In the genomic region with DNA sequence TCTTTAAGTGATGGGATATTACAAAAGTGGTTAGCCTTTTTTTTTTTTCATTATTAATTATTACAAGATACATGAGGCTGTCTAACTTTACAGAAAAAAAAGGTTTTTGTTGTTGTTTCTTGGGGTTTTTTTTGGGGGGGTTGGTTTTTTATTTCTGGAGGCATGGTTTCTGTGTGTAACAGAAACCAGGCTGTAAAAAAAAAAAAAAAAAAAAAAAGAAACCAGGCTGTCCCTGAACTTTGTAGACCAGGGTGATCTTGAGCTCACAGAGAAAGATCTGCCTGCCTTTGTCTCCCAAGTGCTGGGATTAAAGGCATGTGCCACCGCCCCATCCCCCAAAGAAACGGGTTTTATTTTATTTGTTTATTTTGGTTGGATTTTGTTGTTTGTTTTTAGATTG, we compare ENCODE assay signal across 18 mouse cellular contexts. TPM values are rescaled to one million over a fixed set of nuclear protein-coding genes. Genes with fewer than 3 reads are reported as not detected.
DNase-seq lines count a peak whose midpoint lies in the region; ATAC-seq and TF ChIP-seq lines count a peak whose summit lies in the region.
"Had no signal": no experiment of that assay in that cellular context is flagged by ENCODE, and none has a peak within 500 bp of the region (broad histone marks: within the 10 kb centered on the region; RNA-seq: fewer than 3 reads in every experiment).

No protein-coding gene starts in this region.

- peaks cover 12% of the 10 kb centered on the region for H3K36me3 ChIP-seq in forebrain, embryonic 14.5 days (ENCODE audit: control insufficient read depth, insufficient read depth, low read length)
- 0 out of 2 replicates have a peak, but pooled peaks cover 3% of the 10 kb centered on the region for H3K36me3 ChIP-seq in forebrain, embryonic 15.5 days
- peaks cover 15% of the 10 kb centered on the region for H3K36me3 ChIP-seq in liver, embryonic 11.5 days (ENCODE audit: control insufficient read depth, insufficient read depth, low read length)
- peaks cover 18% of the 10 kb centered on the region for H3K36me3 ChIP-seq in ES-E14 (ENCODE audit: control insufficient read depth, insufficient read depth, low read length, poor library complexity, severe bottlenecking)
- peaks cover 9% of the 10 kb centered on the region for H3K36me3 ChIP-seq in liver, embryonic 14.5 days (replicated peaks; ENCODE audit: control insufficient read depth, insufficient read depth, low read depth)

- no peak for ATAC-seq in forebrain, embryonic 14.5 days
- ATAC-seq in forebrain, embryonic 15.5 days (replicated peaks), result no peak
- ATAC-seq in liver, embryonic 11.5 days (replicated peaks; ENCODE audit: low FRiP score), result no peak
- ATAC-seq in liver, embryonic 14.5 days (ENCODE audit: insufficient read depth), result no peak
- no peak for ATAC-seq in activated CD4-positive, CD25-positive, alpha-beta regulatory T cell, adult 4 months
- ATAC-seq: hindbrain, embryonic 16.5 days had no signal

- 79% methylated on average over 2 of the region's 2 CpGs for WGBS in forebrain, embryonic 14.5 days
- WGBS in forebrain, embryonic 15.5 days, result 94% methylated on average over 2 of the region's 2 CpGs
- WGBS in liver, embryonic 11.5 days, result 92% methylated on average over 2 of the region's 2 CpGs
- WGBS in liver, embryonic 14.5 days (ENCODE audit: insufficient replicate concordance), result 85% methylated on average over 2 of the region's 2 CpGs

- no peaks in the 10 kb centered on the region for H3K27me3 ChIP-seq in forebrain, embryonic 14.5 days (replicated peaks; ENCODE audit: control insufficient read depth, insufficient read depth, low read length)
- no peaks in the 10 kb centered on the region for H3K27me3 ChIP-seq in forebrain, embryonic 15.5 days
- H3K27me3 ChIP-seq in liver, embryonic 11.5 days (replicated peaks; ENCODE audit: control insufficient read depth, insufficient read depth, low read length), result no peaks in the 10 kb centered on the region
- no peaks in the 10 kb centered on the region for H3K27me3 ChIP-seq in liver, embryonic 14.5 days (ENCODE audit: control insufficient read depth, insufficient read depth, low read length)
- H3K27me3 ChIP-seq: limb, embryonic 12.5 days had no signal

- peak overlapping the region; percentile 80 for H3K4me2 ChIP-seq in forebrain, embryonic 14.5 days (ENCODE audit: low read length)
- H3K4me2 ChIP-seq in forebrain, embryonic 15.5 days (replicated peaks), result no peak overlapping the region; the same call in 1 of the 2 replicates
- H3K4me2 ChIP-seq in liver, embryonic 11.5 days, result peak overlapping the region; percentile 96
- peak overlapping the region; percentile 100 for H3K4me2 ChIP-seq in liver, embryonic 14.5 days (ENCODE audit: low read depth)

- in situ Hi-C loops in ES-E14 (cut with MboI; ENCODE audit: low sequenced_read_pairs in 2 of 2, unreplicated experiment in 2 of 2), result no loop called here

- no peak for DNase-seq in forebrain, embryonic 14.5 days (ENCODE audit: low spot score)
- DNase-seq in liver, embryonic 11.5 days (ENCODE audit: low spot score), result no peak
- DNase-seq in liver, result no peak
- DNase-seq in ES-E14 (ENCODE audit: low read depth, low spot score), result no peak
- no peak for DNase-seq in liver, embryonic 14.5 days (ENCODE audit: low read depth in 3 of 3, low spot score in 3 of 3)
- DNase-seq in spleen, adult 18-20 months, result no peak
- DNase-seq: gastrocnemius, postnatal 14 days; kidney, adult 2 months; layer of hippocampus, adult 9-11 months; retina, postnatal 1 day; right cerebral cortex, postnatal 4 days; thymus, adult 18-20 months had no signal

- H3K9ac ChIP-seq in forebrain, embryonic 14.5 days (ENCODE audit: low read length), result no peak overlapping the region
- H3K9ac ChIP-seq in forebrain, embryonic 15.5 days (replicated peaks), result no peak overlapping the region
- H3K9ac ChIP-seq in liver, embryonic 11.5 days (ENCODE audit: low read depth, low read length), result no peak overlapping the region
- no peak overlapping the region for H3K9ac ChIP-seq in ES-E14 (ENCODE audit: insufficient read depth, low read depth, low read length, poor library complexity, severe bottlenecking)
- H3K9ac ChIP-seq in liver, embryonic 14.5 days (replicated peaks), result no peak overlapping the region

- no peak overlapping the region for H3K27ac ChIP-seq in forebrain, embryonic 14.5 days (ENCODE audit: low read depth, low read length)
- no peak overlapping the region for H3K27ac ChIP-seq in forebrain, embryonic 15.5 days (replicated peaks)
- no peak overlapping the region for H3K27ac ChIP-seq in liver, embryonic 11.5 days (ENCODE audit: low read depth, low read length)
- H3K27ac ChIP-seq in ES-E14 (ENCODE audit: insufficient read depth, low read depth, low read length, poor library complexity, severe bottlenecking), result no peak overlapping the region
- no peak overlapping the region for H3K27ac ChIP-seq in liver, embryonic 14.5 days
- H3K27ac ChIP-seq: heart, adult 2 months; limb, embryonic 12.5 days; midbrain, embryonic 10.5 days had no signal

- no peak for TF ChIP-seq CTCF in liver, embryonic 14.5 days (IDR thresholded peaks at IDR 0.05; ENCODE audit: low read depth)

- H3K4me3 ChIP-seq in forebrain, embryonic 14.5 days (ENCODE audit: low read depth, low read length), result no peak overlapping the region
- no peak overlapping the region for H3K4me3 ChIP-seq in forebrain, embryonic 15.5 days
- no peak overlapping the region for H3K4me3 ChIP-seq in liver, embryonic 11.5 days (ENCODE audit: low read depth, low read length)
- H3K4me3 ChIP-seq in ES-E14 (ENCODE audit: insufficient read depth in 1 of 2, low read depth in 1 of 2, low read length in 2 of 2, poor library complexity in 1 of 2, severe bottlenecking in 1 of 2), result no peak overlapping the region
- no peak overlapping the region for H3K4me3 ChIP-seq in liver, embryonic 14.5 days (ENCODE audit: insufficient read depth in 1 of 2, low read depth in 2 of 2, low read length in 2 of 2)
- H3K4me3 ChIP-seq: heart, adult 2 months had no signal

- no peaks in the 10 kb centered on the region for H3K9me3 ChIP-seq in forebrain, embryonic 14.5 days (replicated peaks; ENCODE audit: control insufficient read depth, low read length)
- no peaks in the 10 kb centered on the region for H3K9me3 ChIP-seq in forebrain, embryonic 15.5 days
- no peaks in the 10 kb centered on the region for H3K9me3 ChIP-seq in liver, embryonic 11.5 days (ENCODE audit: control insufficient read depth, low read length)
- no peaks in the 10 kb centered on the region for H3K9me3 ChIP-seq in ES-E14 (ENCODE audit: control insufficient read depth, insufficient read depth, low read depth, low read length)
- H3K9me3 ChIP-seq in liver, embryonic 14.5 days (ENCODE audit: control insufficient read depth, low read length), result no peaks in the 10 kb centered on the region
- H3K9me3 ChIP-seq: limb, embryonic 12.5 days; midbrain, embryonic 10.5 days had no signal

- TF ChIP-seq EP300 in liver, embryonic 14.5 days (IDR thresholded peaks at IDR 0.05; ENCODE audit: low read depth), result no peak

- peaks cover 23% of the 10 kb centered on the region for H3K4me1 ChIP-seq in forebrain, embryonic 14.5 days (ENCODE audit: control insufficient read depth, insufficient read depth, low read length)
- H3K4me1 ChIP-seq in forebrain, embryonic 15.5 days, result peaks cover 29% of the 10 kb centered on the region
- peaks cover 28% of the 10 kb centered on the region for H3K4me1 ChIP-seq in liver, embryonic 11.5 days (replicated peaks; ENCODE audit: control insufficient read depth, insufficient read depth, low read length)
- peaks cover 12 to 19% of the 10 kb centered on the region in 2 experiments for H3K4me1 ChIP-seq in ES-E14 (ENCODE audit: control insufficient read depth in 2 of 2, insufficient read depth in 2 of 2, low read length in 2 of 2, poor library complexity in 1 of 2)
- peaks cover 31% of the 10 kb centered on the region in 2 experiments for H3K4me1 ChIP-seq in liver, embryonic 14.5 days (replicated peaks; ENCODE audit: control insufficient read depth in 2 of 2, insufficient read depth in 2 of 2, low read length in 1 of 2)

TF ChIP-seq in ES-E14, 5 proteins besides CTCF, POLR2A, EP300 and RAD21:
- TF ChIP-seq ZC3H11A (IDR thresholded peaks at IDR 0.05; ENCODE audit: borderline replicate concordance, low read depth, low read length) (no peak), CHD2 (IDR thresholded peaks at IDR 0.05; ENCODE audit: low read depth, low read length) (no peak), ZNF384 (IDR thresholded peaks at IDR 0.05; ENCODE audit: low read depth, low read length) (peak; percentile 61; the same call in 1 of the 2 replicates), HCFC1 (IDR thresholded peaks at IDR 0.05; ENCODE audit: borderline replicate concordance, insufficient read depth, low read length) (no peak)

RNA-seq across cellular contexts. Expression of a gene that starts 3.8 kb away (rescaled TPM):
- polyA plus RNA-seq in forebrain, embryonic 14.5 days (2014; fragmentation: Nextera tagmentation; extraction: Ambion mirVana), result 134 and 154 TPM in 2 replicates
- 327 and 333 TPM in 2 replicates for polyA plus RNA-seq in forebrain, embryonic 15.5 days (2015; fragmentation: Nextera tagmentation; extraction: Ambion mirVana)
- 184 and 210 TPM in 2 replicates for polyA plus RNA-seq in liver, embryonic 11.5 days (2014; fragmentation: Nextera tagmentation; extraction: Ambion mirVana)
- total RNA-seq in ES-E14 (2012; rRNA removed), result 740 and 1,077 TPM in 2 replicates
- polyA plus RNA-seq in liver, embryonic 14.5 days (2012; rRNA removed), result 132 and 153 TPM in 2 replicates
- polyA plus RNA-seq in liver, embryonic 14.5 days (2014; fragmentation: Nextera tagmentation; extraction: Ambion mirVana), result 86.7 and 98.4 TPM in 2 replicates
- polyA plus RNA-seq in activated CD4-positive, CD25-positive, alpha-beta regulatory T cell, adult 4 months (2017; shearing (Covaris generic)), result 100 to 1,000 TPM; 180 to 266 TPM
